In genomic region chr3:144801861-144802260, GRCm38 (mm10) we compare ENCODE assay signal across 9 mouse cellular contexts. TPM values are rescaled to one million over a fixed set of nuclear protein-coding genes. Genes with fewer than 3 reads are reported as not detected.
DNase-seq lines count a peak whose midpoint lies in the region; ATAC-seq lines count a peak whose summit lies in the region.
"Had no signal": no experiment of that assay in that cellular context is flagged by ENCODE, and none has a peak within 500 bp of the region (broad histone marks: within the 10 kb centered on the region; RNA-seq: fewer than 3 reads in every experiment).

No protein-coding gene starts in this region.

- H3K27ac ChIP-seq in embryonic facial prominence, embryonic 10.5 days (replicated peaks) = no peak overlapping the region

- intact Hi-C loops in left cerebral cortex, postnatal 36 days (cut with DNase I) = no loop called here

- WGBS in embryonic facial prominence, embryonic 10.5 days = 32% methylated on average over 8 of the region's 8 CpGs

- peak; percentile 9 to 44 for DNase-seq in cerebellum, postnatal 14 days
- DNase-seq in cerebellum, adult 8-10 months = no peak
- DNase-seq in left cerebral cortex, adult 18-20 months (ENCODE audit: low spot score in 2 of 2) = peak; percentile 37 to 41
- no peak for DNase-seq in left cerebral cortex, postnatal 36 days (ENCODE audit: low spot score in 2 of 2)
- peak; percentile 64 for DNase-seq in ES-CJ7 (ENCODE audit: low read depth, low spot score)
- peak; percentile 61 for DNase-seq in embryonic facial prominence, embryonic 10.5 days (ENCODE audit: low spot score)
- DNase-seq in layer of hippocampus, postnatal 36 days = no peak

- ATAC-seq in megakaryocyte progenitor cell, adult 5-6 weeks (replicated peaks; ENCODE audit: poor library complexity) = peak; percentile 96

- H3K9me3 ChIP-seq in embryonic facial prominence, embryonic 10.5 days = no peaks in the 10 kb centered on the region

- no peaks in the 10 kb centered on the region for H3K4me1 ChIP-seq in embryonic facial prominence, embryonic 10.5 days

- no peak overlapping the region for H3K4me3 ChIP-seq in embryonic facial prominence, embryonic 10.5 days

- no peaks in the 10 kb centered on the region for H3K36me3 ChIP-seq in embryonic facial prominence, embryonic 10.5 days (replicated peaks)

- no peaks in the 10 kb centered on the region for H3K27me3 ChIP-seq in embryonic facial prominence, embryonic 10.5 days (replicated peaks; ENCODE audit: low read depth, poor library complexity, severe bottlenecking)

RNA-seq across cellular contexts. Expression of gene Clca3a2, which starts 17.4 kb away (rescaled TPM):
- total RNA-seq in left cerebral cortex, adult 18-20 months (2021) = not detected
- under 1 TPM; 0.15 to 0.57 TPM for total RNA-seq in left cerebral cortex, postnatal 36 days (2021)
- polyA plus RNA-seq in embryonic facial prominence, embryonic 10.5 days (2016; fragmentation: Nextera tagmentation; extraction: Ambion mirVana) = not detected in 2 replicates
- not detected in 2 replicates for total RNA-seq in megakaryocyte progenitor cell, adult 5-6 weeks (2015)
- not detected in 2 replicates for total RNA-seq in megakaryocyte progenitor cell, adult 5-6 weeks (2017)
- not detected for total RNA-seq in layer of hippocampus, postnatal 36 days (2021)
- polyA plus RNA-seq: neural tube, embryonic 14.5 days had no signal

RNA-seq across cellular contexts. Expression of gene Clca3a1, which starts 41.1 kb away (rescaled TPM):
- under 1 TPM; 0.09 TPM for total RNA-seq in left cerebral cortex, adult 18-20 months (2021)
- under 1 TPM; 0.22 to 0.25 TPM for total RNA-seq in left cerebral cortex, postnatal 36 days (2021)
- not detected in 2 replicates for polyA plus RNA-seq in embryonic facial prominence, embryonic 10.5 days (2016; fragmentation: Nextera tagmentation; extraction: Ambion mirVana)
- 1.7 and 2.0 TPM in 2 replicates for total RNA-seq in megakaryocyte progenitor cell, adult 5-6 weeks (2015)
- total RNA-seq in megakaryocyte progenitor cell, adult 5-6 weeks (2017) = 0.92 and 2.3 TPM in 2 replicates
- under 1 TPM in 1 of 2 experiments, not detected in 1; 0.10 TPM for total RNA-seq in layer of hippocampus, postnatal 36 days (2021)

RNA-seq across cellular contexts. Expression of gene Clca3b, which starts 47.3 kb away (rescaled TPM):
- total RNA-seq in left cerebral cortex, adult 18-20 months (2021) = not detected
- total RNA-seq in left cerebral cortex, postnatal 36 days (2021) = not detected
- polyA plus RNA-seq in embryonic facial prominence, embryonic 10.5 days (2016; fragmentation: Nextera tagmentation; extraction: Ambion mirVana) = not detected in 2 replicates
- not detected in 2 replicates for total RNA-seq in megakaryocyte progenitor cell, adult 5-6 weeks (2015)
- not detected in 2 replicates for total RNA-seq in megakaryocyte progenitor cell, adult 5-6 weeks (2017)
- total RNA-seq in layer of hippocampus, postnatal 36 days (2021) = not detected
- polyA plus RNA-seq: neural tube, embryonic 14.5 days had no signal

Comparison
In these comparisons a context has a peak if more than half of its experiments do, and no peak if none do; other contexts are left out.
1. DNase-seq: peak in cerebellum, postnatal 14 days (2 of 2), left cerebral cortex, adult 18-20 months (2 of 2), ES-CJ7 (single experiment) and embryonic facial prominence, embryonic 10.5 days (single experiment); none in cerebellum, adult 8-10 months (single experiment), left cerebral cortex, postnatal 36 days (0 of 2) and layer of hippocampus, postnatal 36 days (0 of 2).